Mouse (Mus musculus) CH12.LX (cell line): Measurements from ENCODE around the gene Iah1. TPM values are rescaled to one million over a fixed set of nuclear protein-coding genes. Genes with fewer than 3 reads are reported as not detected.

Experiments
- DNase-seq: peaks from one replicate; pipeline ENCODE4 v3.0.0-alpha.2; 2013; ENCODE audit errors: extremely low read depth
- H3K27ac ChIP-seq: 2 replicates; pipeline ENCODE4 v1.5.1; 2012; ENCODE audit warnings: low read depth, mild to moderate bottlenecking, control low read depth, moderate library complexity; ENCODE audit not compliant: insufficient read depth
- H3K27me3 ChIP-seq: replicated peaks from 2 replicates; pipeline ENCODE3; 2012; ENCODE audit warnings: inconsistent platforms
- H3K36me3 ChIP-seq, 2 experiments: replicated peaks in 1 of 2; 2 replicates each; pipeline versions ENCODE3 to v1.6.1; 2012; ENCODE audit warnings: inconsistent platforms in 1 of 2, low read length in 1 of 2, mild to moderate bottlenecking in 1 of 2, mixed read lengths in 1 of 2, moderate library complexity in 1 of 2; ENCODE audit not compliant: control insufficient read depth in 1 of 2, insufficient read depth in 1 of 2
- H3K4me1 ChIP-seq, 2 experiments: 2 replicates each; pipeline ENCODE4 v1.6.1; 2012; ENCODE audit warnings: inconsistent platforms in 1 of 2, moderate library complexity in 1 of 2; ENCODE audit not compliant: insufficient read depth in 2 of 2, control insufficient read depth in 1 of 2
- H3K4me2 ChIP-seq: 2 replicates; pipeline ENCODE4 v1.6.1; 2012; ENCODE audit warnings: low read depth, mild to moderate bottlenecking, control low read depth; ENCODE audit not compliant: poor library complexity, insufficient read depth, severe bottlenecking
- H3K4me3 ChIP-seq, 3 experiments: fragments of 150-350 bp in 1 of 3; sonication (generic) in 1 of 3; replicated peaks in 1 of 3; 2 replicates each; pipeline versions ENCODE3 to v1.5.1; 2011 to 2012; ENCODE audit warnings: low read depth in 2 of 3, low read length in 2 of 3, mild to moderate bottlenecking in 2 of 3, moderate library complexity in 2 of 3, control low read depth in 1 of 3, improper control_type of control experiment in 1 of 3, inconsistent platforms in 1 of 3, mixed read lengths in 1 of 3; ENCODE audit not compliant: poor library complexity in 1 of 3
- H3K79me2 ChIP-seq: replicated peaks from 2 replicates; pipeline ENCODE4 v1.6.1; 2012; ENCODE audit warnings: mild to moderate bottlenecking, moderate library complexity; ENCODE audit not compliant: control insufficient read depth, poor library complexity, insufficient read depth, severe bottlenecking; ENCODE audit errors: extremely low read depth
- H3K9ac ChIP-seq: 2 replicates; pipeline ENCODE4 v1.6.1; 2012; ENCODE audit warnings: low read depth, mild to moderate bottlenecking, control low read depth, moderate library complexity; ENCODE audit not compliant: insufficient read depth
- H3K9me3 ChIP-seq: replicated peaks from 2 replicates; pipeline ENCODE3; 2012; ENCODE audit warnings: low read length, inconsistent platforms, mixed read lengths
- BHLHE40 ChIP-seq: IDR thresholded peaks from 2 replicates; pipeline ENCODE4 v1.6.1; 2011; ENCODE audit warnings: mild to moderate bottlenecking, low read depth, low read length, improper control_type of control experiment
- CHD1 ChIP-seq: IDR thresholded peaks from 2 replicates; pipeline ENCODE4 v1.6.1; 2012; ENCODE audit warnings: low read depth, low read length, improper control_type of control experiment, inconsistent platforms
- CHD2 ChIP-seq: IDR thresholded peaks from 2 replicates; pipeline ENCODE4 v1.6.1; 2011; ENCODE audit warnings: low read length, improper control_type of control experiment
- CTCF ChIP-seq, 2 experiments: IDR thresholded peaks in 1 of 2; conservative IDR thresholded peaks in 1 of 2; 2 replicates each; pipeline ENCODE4 v1.5.1; 2011 to 2012; ENCODE audit warnings: low read depth in 2 of 2, low read length in 2 of 2, improper control_type of control experiment in 1 of 2, inconsistent platforms in 1 of 2, mild to moderate bottlenecking in 1 of 2, moderate library complexity in 1 of 2
- E2F4 ChIP-seq: IDR thresholded peaks from 2 replicates; pipeline ENCODE4 v1.6.1; 2011; ENCODE audit warnings: low read depth, low read length, improper control_type of control experiment; ENCODE audit not compliant: insufficient replicate concordance
- ELF1 ChIP-seq: IDR thresholded peaks from 2 replicates; pipeline ENCODE4 v1.6.1; 2014; ENCODE audit warnings: low read depth, mild to moderate bottlenecking, inconsistent platforms, low read length, improper control_type of control experiment
- ETS1 ChIP-seq: conservative IDR thresholded peaks from 2 replicates; pipeline ENCODE4 v1.6.1; 2012; ENCODE audit warnings: low read depth, mild to moderate bottlenecking, inconsistent platforms, low read length, improper control_type of control experiment, moderate library complexity
- HCFC1 ChIP-seq: IDR thresholded peaks from 2 replicates; pipeline ENCODE4 v1.6.1; 2012; ENCODE audit warnings: low read depth, mild to moderate bottlenecking, inconsistent platforms, low read length, improper control_type of control experiment
- IRF4 ChIP-seq: IDR thresholded peaks from 2 replicates; pipeline ENCODE4 v1.6.1; 2014; ENCODE audit warnings: low read depth, mild to moderate bottlenecking, inconsistent platforms, low read length, improper control_type of control experiment
- JUN ChIP-seq: IDR thresholded peaks from 2 replicates; pipeline ENCODE4 v1.6.1; 2011; ENCODE audit warnings: low read depth, mild to moderate bottlenecking, low read length, improper control_type of control experiment, moderate library complexity; ENCODE audit not compliant: insufficient read depth
- JUND ChIP-seq: conservative IDR thresholded peaks from 2 replicates; pipeline ENCODE4 v1.6.1; 2011; ENCODE audit warnings: low read depth, low read length, improper control_type of control experiment
- KAT2A ChIP-seq: IDR thresholded peaks from 2 replicates; pipeline ENCODE4 v1.6.1; 2012; ENCODE audit warnings: low read length, improper control_type of control experiment, inconsistent platforms; ENCODE audit not compliant: insufficient replicate concordance
- MAFK ChIP-seq: IDR thresholded peaks from 2 replicates; pipeline ENCODE4 v1.6.1; 2011; ENCODE audit warnings: low read length, improper control_type of control experiment; ENCODE audit not compliant: insufficient replicate concordance
- MAX ChIP-seq: IDR thresholded peaks from 2 replicates; pipeline ENCODE4 v1.6.1; 2011; ENCODE audit warnings: low read length, improper control_type of control experiment
- MAZ ChIP-seq: IDR thresholded peaks from 2 replicates; pipeline ENCODE4 v1.6.1; 2012; ENCODE audit warnings: low read depth, mild to moderate bottlenecking, inconsistent platforms, low read length, improper control_type of control experiment, moderate library complexity
- MEF2A ChIP-seq: IDR thresholded peaks from 2 replicates; pipeline ENCODE4 v1.6.1; 2014; ENCODE audit warnings: low read depth, mild to moderate bottlenecking, inconsistent platforms, low read length, improper control_type of control experiment, borderline replicate concordance
- MXI1 ChIP-seq: IDR thresholded peaks from 2 replicates; pipeline ENCODE4 v1.6.1; 2011; ENCODE audit warnings: mild to moderate bottlenecking, low read depth, low read length, improper control_type of control experiment
- MYC ChIP-seq: IDR thresholded peaks from 2 replicates; pipeline ENCODE4 v1.6.1; 2011; ENCODE audit warnings: low read depth, mild to moderate bottlenecking, improper control_type of control experiment, low read length
- NELFE ChIP-seq: IDR thresholded peaks from 2 replicates; pipeline ENCODE4 v1.6.1; 2011; ENCODE audit warnings: low read depth, low read length, improper control_type of control experiment
- NRF1 ChIP-seq: IDR thresholded peaks from 2 replicates; pipeline ENCODE4 v1.6.1; 2014; ENCODE audit warnings: low read depth, mild to moderate bottlenecking, inconsistent platforms, low read length, improper control_type of control experiment, moderate library complexity
- PAX5 ChIP-seq: IDR thresholded peaks from 2 replicates; pipeline ENCODE4 v1.6.1; 2012; ENCODE audit warnings: low read length, inconsistent platforms, mixed read lengths
- POLR2AphosphoS2 ChIP-seq: IDR thresholded peaks from 2 replicates; pipeline ENCODE4 v1.6.1; 2011; ENCODE audit warnings: low read depth, low read length, improper control_type of control experiment
- RAD21 ChIP-seq: IDR thresholded peaks from 2 replicates; pipeline ENCODE4 v1.6.1; 2011; ENCODE audit warnings: low read depth, mild to moderate bottlenecking, low read length, improper control_type of control experiment, moderate library complexity
- RCOR1 ChIP-seq: conservative IDR thresholded peaks from 2 replicates; pipeline ENCODE4 v1.6.1; 2012; ENCODE audit warnings: low read depth, mild to moderate bottlenecking, inconsistent platforms, low read length, improper control_type of control experiment
- SIN3A ChIP-seq: IDR thresholded peaks from 2 replicates; pipeline ENCODE4 v1.6.1; 2012; ENCODE audit warnings: low read length, improper control_type of control experiment, inconsistent platforms
- SMC3 ChIP-seq: IDR thresholded peaks from 2 replicates; pipeline ENCODE4 v1.6.1; 2011; ENCODE audit warnings: low read depth, low read length, improper control_type of control experiment
- TBP ChIP-seq: conservative IDR thresholded peaks from 2 replicates; pipeline ENCODE4 v1.6.1; 2011; ENCODE audit warnings: low read depth, low read length, improper control_type of control experiment
- UBTF ChIP-seq: IDR thresholded peaks from 2 replicates; pipeline ENCODE4 v1.6.1; 2012; ENCODE audit warnings: low read depth, mild to moderate bottlenecking, inconsistent platforms, low read length, improper control_type of control experiment, moderate library complexity
- ZKSCAN1 ChIP-seq: IDR thresholded peaks from 2 replicates; pipeline ENCODE4 v1.6.1; 2012; ENCODE audit warnings: low read depth, inconsistent platforms, low read length, improper control_type of control experiment, borderline replicate concordance
- ZMIZ1 ChIP-seq: IDR thresholded peaks from 2 replicates; pipeline ENCODE4 v1.6.1; 2012; ENCODE audit warnings: low read depth, mild to moderate bottlenecking, inconsistent platforms, low read length, improper control_type of control experiment
- ZNF384 ChIP-seq: IDR thresholded peaks from 2 replicates; pipeline ENCODE4 v1.6.1; 2012; ENCODE audit warnings: low read depth, low read length, improper control_type of control experiment, inconsistent platforms
- dilution Hi-C: fragments of 300-500 bp; cut with MboI; formaldehyde crosslinking; loops from 2 replicates; pipeline ENCODE4 v1.14.3; 2020; ENCODE audit warnings: low sequenced_read_pairs; ENCODE audit not compliant: extremely low pct_unique_long_range_greater_than_20kb, extremely low pct_ligation_motif_present
- in situ Hi-C: fragments of 300-500 bp; cut with MboI; formaldehyde crosslinking; loops from 3 replicates; pipeline ENCODE4 v1.14.3; 2019; ENCODE audit warnings: low sequenced_read_pairs, low pct_ligation_motif_present, low pct_unique_long_range_greater_than_20kb, mixed read lengths
- polyA plus RNA-seq: library from polyadenylated mRNA; unstranded; fragments of >175 nt; gene quantifications from 2 replicates; pipeline ENCODE4 v1.2.1, GENCODE M21; 2012; ENCODE audit warnings: low read depth; ENCODE audit not compliant: insufficient read length
- total RNA-seq, 2 experiments: library from RNA; depleted of rRNA; stranded (reverse); fragments of 300-350 nt in 1 of 2; fragments of >200 nt in 1 of 2; gene quantifications; 2 replicates each; pipeline ENCODE4 v1.2.3; 2012 to 2014

Iah1 gene
- total and polyA plus RNA-seq, 3 experiments = 62.2 to 126 (median 106) TPM

DNA sequence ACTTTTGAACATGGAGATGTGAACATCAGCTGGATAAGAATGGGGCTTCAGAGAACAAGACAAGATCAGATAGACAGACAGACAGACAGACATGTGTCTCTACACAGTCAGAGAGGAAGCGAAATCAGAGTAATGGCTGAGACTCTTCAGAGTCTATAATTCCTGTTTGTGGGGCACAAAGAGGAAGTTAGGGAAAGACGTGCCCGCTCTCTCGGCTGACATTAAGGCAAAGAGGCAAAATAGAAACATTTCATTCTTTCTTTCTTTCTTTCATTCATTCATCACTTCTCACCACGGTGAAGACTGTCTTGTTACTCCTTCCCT is 52.9 kb downstream of the Iah1 start:
- H3K36me3 ChIP-seq = peaks cover 2 to 23% of the 10 kb centered on the region in 2 experiments
- H3K27ac ChIP-seq = peak overlapping the region; percentile 55
- TF ChIP-seq POLR2AphosphoS2 = no peak
- no peak; the same call in 1 of the 2 replicates for TF ChIP-seq JUND
- no peak for TF ChIP-seq ELF1
- 0 out of 2 replicates have a peak, but pooled peaks have one; percentile 38 for TF ChIP-seq MYC
- TF ChIP-seq BHLHE40 = peak; percentile 32
- 0 out of 2 replicates have a peak, but pooled peaks have one; percentile 9 for TF ChIP-seq TBP
- no peaks in the 10 kb centered on the region for H3K9me3 ChIP-seq
- H3K4me3 ChIP-seq = peak overlapping the region in 2 of 3 experiments; percentile 39 to 43
- H3K27me3 ChIP-seq = no peaks in the 10 kb centered on the region
- peaks cover 6 to 41% of the 10 kb centered on the region in 2 experiments; a peak in 2 of 4 replicates for H3K4me1 ChIP-seq
- H3K9ac ChIP-seq = peak overlapping the region; percentile 46; the same call in 1 of the 2 replicates
- in situ Hi-C loops = no loop called here
- peaks cover 76% of the 10 kb centered on the region for H3K79me2 ChIP-seq
- peak; percentile 51 for DNase-seq
- dilution Hi-C loops = no loop called here
- H3K4me2 ChIP-seq = peak overlapping the region; percentile 84

DNA sequence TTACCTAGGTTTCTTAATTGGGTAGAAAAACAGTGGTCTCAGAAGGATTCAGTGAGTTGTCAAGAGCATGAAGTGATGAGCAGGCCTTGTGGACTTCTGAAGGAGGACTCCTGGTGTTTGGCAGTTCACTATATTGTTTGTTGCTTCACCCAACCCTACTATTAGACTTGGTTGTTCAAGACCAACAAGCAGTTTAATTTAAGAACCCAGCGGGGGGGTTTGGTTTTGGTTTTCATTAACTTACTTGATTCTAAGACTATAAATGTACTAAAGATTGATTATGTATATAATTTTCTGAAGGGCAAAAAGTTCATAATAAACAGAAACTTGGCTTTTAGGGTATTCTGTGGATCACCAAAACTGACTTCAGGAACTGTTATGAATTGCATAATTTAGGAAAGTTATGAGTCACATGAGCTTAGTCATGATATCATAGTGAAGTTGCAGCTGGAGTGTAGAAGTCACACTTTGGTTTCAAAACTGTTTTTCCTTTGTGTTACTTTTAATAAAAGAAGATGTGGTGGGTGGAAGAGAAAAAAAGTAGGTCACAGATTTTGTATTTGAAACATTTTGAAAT is 53.9 kb downstream of the Iah1 start:
- peaks cover 6 to 41% of the 10 kb centered on the region in 2 experiments; a peak in 2 of 4 replicates for H3K4me1 ChIP-seq
- H3K9ac ChIP-seq = peak overlapping the region; percentile 46
- peak overlapping the region; percentile 84 for H3K4me2 ChIP-seq
- peak; percentile 46 for DNase-seq
- H3K36me3 ChIP-seq = peaks cover 0 to 13% of the 10 kb centered on the region in 2 experiments
- H3K9me3 ChIP-seq = no peaks in the 10 kb centered on the region
- in situ Hi-C loops (loop anchor here (5.0 kb wide), 1 partner anchor 33 kb away; no protein-coding TSS in a partner anchor), dilution Hi-C loops (no loop called here)
- peak overlapping the region; percentile 65 for H3K27ac ChIP-seq
- peaks cover 69% of the 10 kb centered on the region for H3K79me2 ChIP-seq
- H3K4me3 ChIP-seq = no peak overlapping the region
- no peaks in the 10 kb centered on the region for H3K27me3 ChIP-seq
- no peak for TF ChIP-seq CHD2
- TF ChIP-seq CTCF (conservative IDR thresholded peaks at IDR 0.05 in 1 of 2, IDR thresholded peaks at IDR 0.05 in 1 of 2; ENCODE audit: low read depth in 2 of 2, low read length in 2 of 2) = no peak
- TF ChIP-seq JUN = peak; percentile 85
- TF ChIP-seq BHLHE40 = peak; percentile 91
- peak; percentile 92 for TF ChIP-seq ETS1
- no peak for TF ChIP-seq MXI1
- 0 out of 2 replicates have a peak, but pooled peaks have one; percentile 26 for TF ChIP-seq MEF2A
- TF ChIP-seq ZNF384 = peak; percentile 40; the same call in 1 of the 2 replicates
- no peak for TF ChIP-seq SMC3
- TF ChIP-seq E2F4 = no peak
- no peak for TF ChIP-seq UBTF
- no peak for TF ChIP-seq MAZ
- no peak for TF ChIP-seq SIN3A
- TF ChIP-seq HCFC1 = no peak
- TF ChIP-seq ZKSCAN1 = no peak
- peak; percentile 24; the same call in 1 of the 2 replicates for TF ChIP-seq MAFK
- no peak; the same call in 1 of the 2 replicates for TF ChIP-seq MYC
- no peak for TF ChIP-seq POLR2AphosphoS2
- TF ChIP-seq NELFE = no peak
- no peak for TF ChIP-seq PAX5
- no peak for TF ChIP-seq RAD21
- no peak for TF ChIP-seq KAT2A
- TF ChIP-seq CHD1 = no peak
- peak; percentile 78 for TF ChIP-seq IRF4
- TF ChIP-seq JUND = peak; percentile 88
- TF ChIP-seq RCOR1 = no peak
- no peak for TF ChIP-seq NRF1
- TF ChIP-seq ELF1 = no peak
- TF ChIP-seq MAX = no peak
- TF ChIP-seq ZMIZ1 = no peak
- no peak for TF ChIP-seq TBP
